Mouse (Mus musculus) ES-Bruce4 (cell line): ENCODE results near the gene Abcc8.

Experiments used
- CTCF ChIP-seq: IDR thresholded peaks from one replicate; pipeline ENCODE4 v1.8.1; 2011; ENCODE audit warnings: low read depth, low read length
- POLR2A ChIP-seq: IDR thresholded peaks from one replicate; pipeline ENCODE4 v1.8.1; 2011; ENCODE audit warnings: low read length; ENCODE audit not compliant: insufficient read depth

DNA sequence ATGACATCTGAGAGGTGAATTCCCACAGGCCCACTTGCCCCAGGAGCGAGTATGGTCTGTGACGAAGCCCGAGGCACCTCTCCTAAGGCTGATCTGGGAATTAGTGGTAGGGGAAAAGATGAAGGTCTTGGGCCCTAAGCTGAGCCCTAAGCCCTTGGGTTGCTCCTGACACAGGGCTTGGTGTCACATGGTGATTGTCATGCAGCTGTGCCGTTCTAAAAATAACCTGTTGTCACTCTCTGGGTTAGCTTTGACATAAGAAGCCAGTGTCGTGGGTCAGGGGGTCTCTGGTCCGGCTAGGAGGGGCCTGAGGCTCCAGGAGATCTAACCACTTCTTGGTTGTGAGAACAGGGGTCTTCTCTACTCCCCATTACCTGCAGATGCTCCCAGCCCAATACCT is 67.9 kb downstream of the Abcc8 start:
- TF ChIP-seq CTCF (no peak), POLR2A (no peak)
